Mouse (Mus musculus) cerebellum, adult 2 months (tissue): ENCODE data around the gene H2afy.

Experiments used
- CTCF ChIP-seq: fragments of 200-500 bp; IDR thresholded peaks from 2 replicates; pipeline ENCODE4 v1.5.1; 2011; ENCODE audit warnings: low read depth, mild to moderate bottlenecking, control low read depth, low read length, moderate library complexity, borderline replicate concordance; ENCODE audit not compliant: insufficient read depth
- POLR2A ChIP-seq: fragments of 200-500 bp; IDR thresholded peaks from 2 replicates; pipeline ENCODE4 v1.6.1; 2011; ENCODE audit warnings: low read length, control low read depth, borderline replicate concordance; ENCODE audit not compliant: insufficient read depth

GRCm38 (mm10) chr13:56079616-56080015 lies 56.5 kb downstream of the H2afy start:
- TF ChIP-seq POLR2A: no peak
- no peak for TF ChIP-seq CTCF
